Mouse (Mus musculus): ENCODE results near the gene Gm20683.

Gene Gm20683

GRCm38 (mm10) chr17:25792615-25793014 lies 48.9 kb downstream of the Gm20683 start, which contains the start of gene Fam173a:
Fam173a (minus strand) TSS chr17:25792901.
- DNase-seq: peak; percentile 74 to 80

GRCm38 (mm10) chr17:25791843-25792527 lies 49.6 kb downstream of the Gm20683 start:
- DNase-seq: peak; percentile 81 to 83

- no peak for DNase-seq
These were observed 50.2 kb downstream of the Gm20683 start for GRCm38 (mm10) chr17:25791320-25791842.

- DNase-seq: no peak
These were observed 54.6 kb downstream of the Gm20683 start for GRCm38 (mm10) chr17:25786781-25787504.

GRCm38 (mm10) chr17:25786280-25786679 lies 55.3 kb downstream of the Gm20683 start, which contains the start of gene Ccdc78:
Ccdc78 (plus strand) TSS chr17:25786580.
- DNase-seq: no peak

GRCm38 (mm10) chr17:25785281-25785745 lies 56.2 kb downstream of the Gm20683 start, which contains the start of gene Haghl:
Haghl (minus strand) TSS chr17:25785673.
- DNase-seq: peak; percentile 94 to 96
